Mouse (Mus musculus) MEL (cell line): ENCODE results near the gene L3mbtl4.

Source experiments
- BHLHE40 ChIP-seq: IDR thresholded peaks from 2 replicates; pipeline ENCODE4 v1.6.1; 2012; ENCODE audit warnings: low read depth, mild to moderate bottlenecking, inconsistent platforms, low read length, improper control_type of control experiment, borderline replicate concordance
- CTCF ChIP-seq, 3 experiments: IDR thresholded peaks in 2 of 3; conservative IDR thresholded peaks in 1 of 3; 2 replicates each; pipeline ENCODE4 v1.5.1; 2011 to 2012; ENCODE audit warnings: low read length in 3 of 3, low read depth in 2 of 3, mild to moderate bottlenecking in 2 of 3, improper control_type of control experiment in 1 of 3, inconsistent platforms in 1 of 3, mixed read lengths in 1 of 3, moderate library complexity in 1 of 3; ENCODE audit not compliant: control insufficient read depth in 1 of 3, insufficient read depth in 1 of 3, poor library complexity in 1 of 3, severe bottlenecking in 1 of 3
- E2F4 ChIP-seq: IDR thresholded peaks from 2 replicates; pipeline ENCODE4 v1.6.1; 2011; ENCODE audit warnings: low read depth, low read length, improper control_type of control experiment, borderline replicate concordance
- JUND ChIP-seq: IDR thresholded peaks from 2 replicates; pipeline ENCODE4 v1.6.1; 2011; ENCODE audit warnings: low read depth, mild to moderate bottlenecking, improper control_type of control experiment, low read length
- KAT2A ChIP-seq: conservative IDR thresholded peaks from 2 replicates; pipeline ENCODE4 v1.6.1; 2012; ENCODE audit warnings: low read depth, low read length, improper control_type of control experiment, inconsistent platforms
- MYC ChIP-seq: IDR thresholded peaks from 2 replicates; pipeline ENCODE4 v1.6.1; 2011; ENCODE audit warnings: low read depth, mild to moderate bottlenecking, low read length, improper control_type of control experiment, moderate library complexity
- NELFE ChIP-seq: IDR thresholded peaks from 2 replicates; pipeline ENCODE4 v1.6.1; 2011; ENCODE audit warnings: low read depth, low read length, improper control_type of control experiment
- ZMIZ1 ChIP-seq: IDR thresholded peaks from 2 replicates; pipeline ENCODE4 v1.6.1; 2012; ENCODE audit warnings: low read depth, mild to moderate bottlenecking, inconsistent platforms, low read length, improper control_type of control experiment, moderate library complexity

DNA sequence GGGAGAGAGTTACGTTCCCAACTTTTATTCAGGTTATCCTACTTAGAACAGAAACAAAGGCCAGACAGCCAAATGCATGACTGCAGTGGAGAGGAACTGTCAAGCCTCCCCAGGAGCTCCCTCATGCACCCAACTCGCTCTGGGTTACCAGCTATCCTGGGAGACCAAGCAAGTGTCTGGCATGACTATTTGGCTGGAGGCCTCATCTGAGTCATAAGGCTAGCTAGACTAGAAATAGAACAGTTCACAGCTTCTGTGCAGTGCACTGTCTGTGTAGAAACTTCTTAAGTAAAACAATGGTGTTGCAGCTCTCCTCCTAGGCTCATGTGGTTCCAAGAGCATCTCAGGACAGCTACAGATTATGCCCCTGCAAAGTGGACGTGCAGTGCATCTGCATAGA is 218.6 kb downstream of the L3mbtl4 start:
- TF ChIP-seq KAT2A = no peak
- no peak for TF ChIP-seq CTCF (IDR thresholded peaks at IDR 0.05 in 2 of 3, conservative IDR thresholded peaks at IDR 0.05 in 1 of 3; ENCODE audit: control insufficient read depth in 1 of 3, insufficient read depth in 1 of 3, low read depth in 2 of 3, low read length in 3 of 3, poor library complexity in 1 of 3, severe bottlenecking in 1 of 3)
- TF ChIP-seq MYC = no peak
- TF ChIP-seq NELFE = no peak
- TF ChIP-seq ZMIZ1 = no peak
- TF ChIP-seq E2F4 = no peak
- no peak for TF ChIP-seq JUND
- TF ChIP-seq BHLHE40 = no peak
